Mouse (Mus musculus): ENCODE results near the gene Hist1h1a. TPM values are rescaled to one million over a fixed set of nuclear protein-coding genes. Genes with fewer than 3 reads are reported as not detected.
"Not testable (repeated sequence)": the region's sequence is repeated elsewhere in the genome, so short reads cannot be mapped to it uniquely, and the experiment has no call there.

Hist1h1a gene
- total and polyA plus RNA-seq, 3 experiments, result 4.1 to 2,211 TPM; not detected in 1

- Histone ChIP-seq H3K27ac (ENCODE audit: control insufficient read depth, low read depth, low read length) (peak overlapping the region; percentile 99), H3K36me3 (ENCODE audit: control insufficient read depth in 1 of 2, insufficient read depth in 2 of 2, low read length in 2 of 2) (peaks cover 0 to 40% of the 10 kb centered on the region in 2 experiments; a peak in 2 of 4 replicates), H3K4me3 (ENCODE audit: control insufficient read depth in 1 of 2, insufficient read depth in 1 of 2, low read depth in 2 of 2, low read length in 2 of 2) (peak overlapping the region; percentile 2 to 17; a peak in 3 of 4 replicates), H3K4me1 (ENCODE audit: control insufficient read depth in 1 of 2, insufficient read depth in 2 of 2, low read length in 2 of 2) (peaks cover 0 to 16% of the 10 kb centered on the region in 2 experiments; a peak in 2 of 4 replicates), H3K27me3 (ENCODE audit: control insufficient read depth in 1 of 2, insufficient read depth in 2 of 2, low read length in 2 of 2) (no peaks in the 10 kb centered on the region), H3K9ac (ENCODE audit: control insufficient read depth, low read depth, low read length, poor library complexity, severe bottlenecking) (peak overlapping the region; percentile 85), H3K9me3 (replicated peaks; ENCODE audit: insufficient read depth, low read length) (no peaks in the 10 kb centered on the region), H3K79me2 (ENCODE audit: control insufficient read depth, insufficient read depth, low read length, poor library complexity) (peaks cover 1% of the 10 kb centered on the region; the same call in 1 of the 2 replicates)
- DNase-seq (ENCODE audit: low read depth, low spot score), result peak; percentile 77
- no peak for TF ChIP-seq ZMIZ1 (IDR thresholded peaks at IDR 0.05; ENCODE audit: low read depth, low read length)
Observed at GRCm38 (mm10) chr13:23747892-23748288, 15.6 kb upstream of the Hist1h1a start.

- Histone ChIP-seq H3K27me3 (ENCODE audit: control insufficient read depth in 1 of 2, insufficient read depth in 2 of 2, low read length in 2 of 2) (no peaks in the 10 kb centered on the region), H3K36me3 (ENCODE audit: control insufficient read depth in 1 of 2, insufficient read depth in 2 of 2, low read length in 2 of 2) (peaks cover 0 to 47% of the 10 kb centered on the region in 2 experiments; a peak in 2 of 4 replicates), H3K27ac (ENCODE audit: control insufficient read depth, low read depth, low read length) (peak overlapping the region; percentile 82), H3K4me1 (ENCODE audit: control insufficient read depth in 1 of 2, insufficient read depth in 2 of 2, low read length in 2 of 2) (peaks cover 0 to 16% of the 10 kb centered on the region in 2 experiments; a peak in 2 of 4 replicates), H3K9me3 (replicated peaks; ENCODE audit: insufficient read depth, low read length) (no peaks in the 10 kb centered on the region), H3K79me2 (ENCODE audit: control insufficient read depth, insufficient read depth, low read length, poor library complexity) (no peaks in the 10 kb centered on the region; the same call in 1 of the 2 replicates), H3K4me3 (ENCODE audit: control insufficient read depth in 1 of 2, insufficient read depth in 1 of 2, low read depth in 2 of 2, low read length in 2 of 2) (no peak overlapping the region), H3K9ac (ENCODE audit: control insufficient read depth, low read depth, low read length, poor library complexity, severe bottlenecking) (peak overlapping the region; percentile 36)
- TF ChIP-seq USF2 (IDR thresholded peaks at IDR 0.05; ENCODE audit: borderline replicate concordance in 1 of 2, insufficient read depth in 1 of 2, low read depth in 1 of 2, low read length in 2 of 2) (no peak), RAD21 (IDR thresholded peaks at IDR 0.05; ENCODE audit: low read depth, low read length) (no peak), CTCF (IDR thresholded peaks at IDR 0.05 in 2 of 3, conservative IDR thresholded peaks at IDR 0.05 in 1 of 3; ENCODE audit: control insufficient read depth in 1 of 3, insufficient read depth in 1 of 3, low read depth in 2 of 3, low read length in 3 of 3, poor library complexity in 1 of 3, severe bottlenecking in 1 of 3) (no peak), ZKSCAN1 (IDR thresholded peaks at IDR 0.05; ENCODE audit: low read depth, low read length) (no peak), ELF1 (IDR thresholded peaks at IDR 0.05; ENCODE audit: low read depth, low read length) (no peak), RCOR1 (IDR thresholded peaks at IDR 0.05; ENCODE audit: low read depth, low read length) (no peak), CHD1 (IDR thresholded peaks at IDR 0.05; ENCODE audit: low read depth, low read length) (no peak), ZC3H11A (IDR thresholded peaks at IDR 0.05; ENCODE audit: low read depth, low read length) (no peak), MYB (IDR thresholded peaks at IDR 0.05; ENCODE audit: low read depth, low read length) (no peak), GATA1 (IDR thresholded peaks at IDR 0.05; ENCODE audit: low read depth, low read length) (no peak), POLR2AphosphoS2 (IDR thresholded peaks at IDR 0.05; ENCODE audit: low read length) (no peak)
- peak; percentile 70 for DNase-seq (ENCODE audit: low read depth, low spot score)
Observed at GRCm38 (mm10) chr13:23749563-23750121, 13.8 kb upstream of the Hist1h1a start.

- not testable (repeated sequence) for H3K27me3 ChIP-seq (ENCODE audit: control insufficient read depth in 1 of 2, insufficient read depth in 2 of 2, low read length in 2 of 2); H3K79me2 ChIP-seq (ENCODE audit: control insufficient read depth, insufficient read depth, low read length, poor library complexity); H3K9me3 ChIP-seq (replicated peaks; ENCODE audit: insufficient read depth, low read length)
- peak; percentile 91 for DNase-seq (ENCODE audit: low read depth, low spot score)
- peaks cover 0 to 55% of the 10 kb centered on the region in 2 experiments; a peak in 2 of 4 replicates for H3K36me3 ChIP-seq (ENCODE audit: control insufficient read depth in 1 of 2, insufficient read depth in 2 of 2, low read length in 2 of 2)
- peaks cover 0 to 23% of the 10 kb centered on the region in 2 experiments; a peak in 2 of 4 replicates for H3K4me1 ChIP-seq (ENCODE audit: control insufficient read depth in 1 of 2, insufficient read depth in 2 of 2, low read length in 2 of 2)
- TF ChIP-seq POLR2A (IDR thresholded peaks at IDR 0.05; ENCODE audit: control insufficient read depth in 1 of 2, insufficient read depth in 1 of 2, low read depth in 1 of 2, low read length in 2 of 2, poor library complexity in 1 of 2) (peak; percentile 92 to 100), TBP (IDR thresholded peaks at IDR 0.05; ENCODE audit: low read depth, low read length) (peak; percentile 99), UBTF (IDR thresholded peaks at IDR 0.05; ENCODE audit: borderline replicate concordance, insufficient read depth, low read depth, low read length) (peak; percentile 98; the same call in 1 of the 2 replicates), POLR2AphosphoS5 (IDR thresholded peaks at IDR 0.05; ENCODE audit: borderline replicate concordance, low read depth, low read length) (peak; percentile 99; the same call in 1 of the 2 replicates)
- H3K4me3 ChIP-seq (ENCODE audit: control insufficient read depth in 1 of 2, insufficient read depth in 1 of 2, low read depth in 2 of 2, low read length in 2 of 2), result peak within 1 kb of the TSS; percentile 3 to 25; a peak in 3 of 4 replicates
- H3K27ac ChIP-seq (ENCODE audit: control insufficient read depth, low read depth, low read length), result peak within 1 kb of the TSS; percentile 91
- peak within 1 kb of the TSS; percentile 68 for H3K9ac ChIP-seq (ENCODE audit: control insufficient read depth, low read depth, low read length, poor library complexity, severe bottlenecking)
Observed at GRCm38 (mm10) chr13:23750839-23751477, 12.5 kb upstream of the Hist1h1a start, which contains the start of gene Hist1h2ab. Hist1h2ab (plus strand) TSS chr13:23751126.

All from MEL (cell line).